Mouse (Mus musculus) heart, embryonic 12.5 days (tissue): ENCODE results near the gene Arpc2. TPM values are rescaled to one million over a fixed set of nuclear protein-coding genes. Genes with fewer than 3 reads are reported as not detected.

ENCODE experiments used
- ATAC-seq: fragments of 200-750 bp; cut with Nextera tagmentation; 2 replicates; pipeline ENCODE4 v1.8.0; 2017; ENCODE audit warnings: moderate TSS enrichment, moderate library complexity; ENCODE audit not compliant: insufficient number of reproducible peaks, low FRiP score
- H3K27ac ChIP-seq: fragments of 300-500 bp; sonication (generic); 2 replicates; pipeline ENCODE4 v1.5.1; 2016; ENCODE audit warnings: mild to moderate bottlenecking, moderate library complexity; ENCODE audit not compliant: poor library complexity, severe bottlenecking
- H3K27me3 ChIP-seq: fragments of 300-500 bp; sonication (generic); replicated peaks from 2 replicates; pipeline ENCODE4 v1.6.1; 2016; ENCODE audit warnings: mild to moderate bottlenecking, moderate library complexity
- H3K36me3 ChIP-seq: fragments of 300-500 bp; sonication (generic); 2 replicates; pipeline ENCODE4 v1.6.1; 2016; ENCODE audit warnings: mild to moderate bottlenecking, moderate library complexity
- H3K4me1 ChIP-seq: fragments of 300-500 bp; sonication (generic); replicated peaks from 2 replicates; pipeline ENCODE4 v1.6.1; 2016; ENCODE audit warnings: mild to moderate bottlenecking
- H3K4me2 ChIP-seq: fragments of 300-500 bp; sonication (generic); 2 replicates; pipeline ENCODE4 v1.6.1; 2016; ENCODE audit warnings: mild to moderate bottlenecking, moderate library complexity
- H3K4me3 ChIP-seq: fragments of 300-500 bp; sonication (generic); 2 replicates; pipeline ENCODE4 v1.5.1; 2016; ENCODE audit warnings: mild to moderate bottlenecking
- H3K9ac ChIP-seq: fragments of 300-500 bp; sonication (generic); 2 replicates; pipeline ENCODE4 v1.6.1; 2016; ENCODE audit warnings: mild to moderate bottlenecking, moderate library complexity
- H3K9me3 ChIP-seq: fragments of 300-500 bp; sonication (generic); replicated peaks from 2 replicates; pipeline ENCODE4 v1.6.1; 2016; ENCODE audit warnings: mild to moderate bottlenecking, moderate library complexity
- WGBS: fragments of 180-500 bp; shearing (Covaris S2); methylation state at CpG from one replicate; pipeline ENCODE4 v1.1.7; 2016; 5-methylcytosine and 5-hydroxymethylcytosine counted together
- polyA plus RNA-seq: library from polyadenylated mRNA; unstranded; fragments of >200 nt; fragmentation: Nextera tagmentation; extraction: Ambion mirVana; gene quantifications from 2 replicates; pipeline ENCODE4 v1.2.1, GENCODE M21; 2016

Arpc2 gene
- polyA plus RNA-seq, 1 experiment from 2014 or later, result 478 TPM

- Histone ChIP-seq H3K4me3 (peak overlapping the region; percentile 95), H3K27me3 (no peaks in the 10 kb centered on the region)
- 7% methylated on average over 7 of the region's 7 CpGs for WGBS
These were observed 3.3 kb downstream of the Arpc2 start for GRCm38 (mm10) chr1:74239162-74239561.

GRCm38 (mm10) chr1:74239618-74240017 is 3.7 kb downstream of the Arpc2 start:
- H3K27ac ChIP-seq, result peak overlapping the region; percentile 93
- no peaks in the 10 kb centered on the region for H3K9me3 ChIP-seq
- WGBS, result 19% methylated on average over 11 of the region's 11 CpGs
- peaks cover 62% of the 10 kb centered on the region for H3K4me1 ChIP-seq
- H3K27me3 ChIP-seq, result no peaks in the 10 kb centered on the region
- H3K4me3 ChIP-seq, result peak overlapping the region; percentile 95
- no peak for ATAC-seq
- H3K9ac ChIP-seq, result peak overlapping the region; percentile 59
- H3K36me3 ChIP-seq, result no peaks in the 10 kb centered on the region
- peak overlapping the region; percentile 91 for H3K4me2 ChIP-seq

More at GRCm38 (mm10) chr1:74239162-74239561, 3.3 kb downstream of the Arpc2 start:
- ATAC-seq, result no peak
- Histone ChIP-seq H3K9me3 (no peaks in the 10 kb centered on the region), H3K4me2 (peak overlapping the region; percentile 91), H3K4me1 (peaks cover 58% of the 10 kb centered on the region), H3K36me3 (no peaks in the 10 kb centered on the region), H3K9ac (peak overlapping the region; percentile 59), H3K27ac (peak overlapping the region; percentile 93)

- no peak for ATAC-seq
- H3K27ac ChIP-seq, result peak overlapping the region; percentile 93
- 19% methylated on average over 6 of the region's 6 CpGs for WGBS
- H3K4me3 ChIP-seq, result 0 out of 2 replicates have a peak overlapping the region, but pooled peaks have one; percentile 15
- H3K4me2 ChIP-seq, result peak overlapping the region; percentile 50
- H3K27me3 ChIP-seq, result no peaks in the 10 kb centered on the region
- H3K9me3 ChIP-seq, result no peaks in the 10 kb centered on the region
- no peaks in the 10 kb centered on the region for H3K36me3 ChIP-seq
- peaks cover 69% of the 10 kb centered on the region for H3K4me1 ChIP-seq
- H3K9ac ChIP-seq, result peak overlapping the region; percentile 64
These were observed 4.4 kb downstream of the Arpc2 start for GRCm38 (mm10) chr1:74240311-74240710.

GRCm38 (mm10) chr1:74240832-74241231 is 4.9 kb downstream of the Arpc2 start:
- H3K4me2 ChIP-seq, result peak overlapping the region; percentile 50
- no peaks in the 10 kb centered on the region for H3K27me3 ChIP-seq
- peaks cover 72% of the 10 kb centered on the region for H3K4me1 ChIP-seq
- ATAC-seq, result no peak
- peaks cover under 1% of the 10 kb centered on the region; the same call in 1 of the 2 replicates for H3K36me3 ChIP-seq
- 0 out of 2 replicates have a peak overlapping the region, but pooled peaks have one; percentile 15 for H3K4me3 ChIP-seq
- H3K9me3 ChIP-seq, result no peaks in the 10 kb centered on the region
- H3K9ac ChIP-seq, result peak overlapping the region; percentile 64; the same call in 1 of the 2 replicates
- WGBS, result 41% methylated on average over 4 of the region's 4 CpGs
- H3K27ac ChIP-seq, result peak overlapping the region; percentile 93

GRCm38 (mm10) chr1:74245525-74245924 is 9.6 kb downstream of the Arpc2 start:
- Histone ChIP-seq H3K27me3 (no peaks in the 10 kb centered on the region), H3K27ac (no peak overlapping the region), H3K9ac (no peak overlapping the region), H3K4me3 (no peak overlapping the region), H3K36me3 (peaks cover 24% of the 10 kb centered on the region), H3K4me1 (peaks cover 67% of the 10 kb centered on the region), H3K9me3 (no peaks in the 10 kb centered on the region), H3K4me2 (no peak overlapping the region)
- 58% methylated on average over 2 of the region's 2 CpGs for WGBS
- no peak for ATAC-seq

- Histone ChIP-seq H3K4me1 (peaks cover 42% of the 10 kb centered on the region), H3K9ac (no peak overlapping the region), H3K36me3 (peaks cover 52% of the 10 kb centered on the region), H3K4me3 (no peak overlapping the region), H3K27me3 (no peaks in the 10 kb centered on the region), H3K27ac (peak overlapping the region; percentile 89), H3K4me2 (no peak overlapping the region), H3K9me3 (no peaks in the 10 kb centered on the region)
- ATAC-seq, result peak; percentile 75
- 38% methylated on average over 1 of the region's 1 CpGs for WGBS
These were observed 12.9 kb downstream of the Arpc2 start for GRCm38 (mm10) chr1:74248799-74249198.

GRCm38 (mm10) chr1:74249331-74249980 is 13.6 kb downstream of the Arpc2 start:
- Histone ChIP-seq H3K4me3 (no peak overlapping the region), H3K9me3 (no peaks in the 10 kb centered on the region), H3K27ac (peak overlapping the region; percentile 89), H3K4me2 (no peak overlapping the region), H3K9ac (peak overlapping the region; percentile 42; the same call in 1 of the 2 replicates), H3K4me1 (peaks cover 38% of the 10 kb centered on the region), H3K27me3 (no peaks in the 10 kb centered on the region), H3K36me3 (peaks cover 54% of the 10 kb centered on the region)
- WGBS, result 66% methylated on average over 5 of the region's 5 CpGs
- ATAC-seq, result no peak

- Histone ChIP-seq H3K27ac (no peak overlapping the region), H3K4me2 (no peak overlapping the region), H3K9ac (no peak overlapping the region), H3K4me1 (peaks cover 31% of the 10 kb centered on the region), H3K9me3 (no peaks in the 10 kb centered on the region), H3K27me3 (no peaks in the 10 kb centered on the region), H3K4me3 (no peak overlapping the region), H3K36me3 (peaks cover 58% of the 10 kb centered on the region)
- 87% methylated on average over 4 of the region's 4 CpGs for WGBS
- no peak for ATAC-seq
These were observed 14.2 kb downstream of the Arpc2 start for GRCm38 (mm10) chr1:74250096-74250495.

- Histone ChIP-seq H3K4me1 (peaks cover 23% of the 10 kb centered on the region), H3K27me3 (no peaks in the 10 kb centered on the region), H3K4me2 (no peak overlapping the region), H3K9me3 (no peaks in the 10 kb centered on the region), H3K36me3 (peaks cover 81% of the 10 kb centered on the region), H3K9ac (no peak overlapping the region), H3K4me3 (no peak overlapping the region), H3K27ac (no peak overlapping the region)
- 93% methylated on average over 8 of the region's 8 CpGs for WGBS
- no peak for ATAC-seq
These were observed 19.9 kb downstream of the Arpc2 start for GRCm38 (mm10) chr1:74255704-74256345.

- Histone ChIP-seq H3K4me2 (no peak overlapping the region), H3K4me3 (no peak overlapping the region), H3K9ac (no peak overlapping the region), H3K4me1 (peaks cover 23% of the 10 kb centered on the region), H3K36me3 (peaks cover 80% of the 10 kb centered on the region), H3K27ac (peak overlapping the region; percentile 67), H3K9me3 (no peaks in the 10 kb centered on the region), H3K27me3 (no peaks in the 10 kb centered on the region)
- WGBS, result 38% methylated on average over 4 of the region's 4 CpGs
- ATAC-seq, result no peak; the same call in 1 of the 2 replicates
These were observed 20.9 kb downstream of the Arpc2 start for GRCm38 (mm10) chr1:74256782-74257181.

- Histone ChIP-seq H3K27ac (no peak overlapping the region), H3K4me1 (peaks cover 11% of the 10 kb centered on the region), H3K27me3 (no peaks in the 10 kb centered on the region), H3K9me3 (no peaks in the 10 kb centered on the region), H3K9ac (no peak overlapping the region), H3K4me2 (no peak overlapping the region), H3K4me3 (no peak overlapping the region), H3K36me3 (peaks cover 93% of the 10 kb centered on the region)
- ATAC-seq, result no peak
- 65% methylated on average over 6 of the region's 6 CpGs for WGBS
These were observed 26.6 kb downstream of the Arpc2 start for GRCm38 (mm10) chr1:74262510-74262909.
